Mouse (Mus musculus) brain, embryonic 18.5 days (tissue): Measurements from ENCODE around the gene Slc25a27.

Experiments used
- DNase-seq: peaks from one replicate; pipeline ENCODE4 v3.0.0-alpha.2; 2012; ENCODE audit warnings: low read depth, low spot score

The Slc25a27 gene

GRCm38 (mm10) chr17:43646925-43647324 lies 20.1 kb downstream of the Slc25a27 start:
- DNase-seq, result no peak

- no peak for DNase-seq
Observed at GRCm38 (mm10) chr17:43645136-43645535, 21.9 kb downstream of the Slc25a27 start.

GRCm38 (mm10) chr17:43644375-43644774 lies 22.6 kb downstream of the Slc25a27 start:
- no peak for DNase-seq

GRCm38 (mm10) chr17:43643191-43643590 lies 23.8 kb downstream of the Slc25a27 start:
- DNase-seq, result no peak

- no peak for DNase-seq
Observed at GRCm38 (mm10) chr17:43640825-43641224, 26.2 kb downstream of the Slc25a27 start.

- DNase-seq, result no peak
Observed at GRCm38 (mm10) chr17:43637146-43637545, 29.9 kb downstream of the Slc25a27 start.

GRCm38 (mm10) chr17:43630427-43630760 lies 36.6 kb downstream of the Slc25a27 start:
- DNase-seq, result no peak

DNA sequence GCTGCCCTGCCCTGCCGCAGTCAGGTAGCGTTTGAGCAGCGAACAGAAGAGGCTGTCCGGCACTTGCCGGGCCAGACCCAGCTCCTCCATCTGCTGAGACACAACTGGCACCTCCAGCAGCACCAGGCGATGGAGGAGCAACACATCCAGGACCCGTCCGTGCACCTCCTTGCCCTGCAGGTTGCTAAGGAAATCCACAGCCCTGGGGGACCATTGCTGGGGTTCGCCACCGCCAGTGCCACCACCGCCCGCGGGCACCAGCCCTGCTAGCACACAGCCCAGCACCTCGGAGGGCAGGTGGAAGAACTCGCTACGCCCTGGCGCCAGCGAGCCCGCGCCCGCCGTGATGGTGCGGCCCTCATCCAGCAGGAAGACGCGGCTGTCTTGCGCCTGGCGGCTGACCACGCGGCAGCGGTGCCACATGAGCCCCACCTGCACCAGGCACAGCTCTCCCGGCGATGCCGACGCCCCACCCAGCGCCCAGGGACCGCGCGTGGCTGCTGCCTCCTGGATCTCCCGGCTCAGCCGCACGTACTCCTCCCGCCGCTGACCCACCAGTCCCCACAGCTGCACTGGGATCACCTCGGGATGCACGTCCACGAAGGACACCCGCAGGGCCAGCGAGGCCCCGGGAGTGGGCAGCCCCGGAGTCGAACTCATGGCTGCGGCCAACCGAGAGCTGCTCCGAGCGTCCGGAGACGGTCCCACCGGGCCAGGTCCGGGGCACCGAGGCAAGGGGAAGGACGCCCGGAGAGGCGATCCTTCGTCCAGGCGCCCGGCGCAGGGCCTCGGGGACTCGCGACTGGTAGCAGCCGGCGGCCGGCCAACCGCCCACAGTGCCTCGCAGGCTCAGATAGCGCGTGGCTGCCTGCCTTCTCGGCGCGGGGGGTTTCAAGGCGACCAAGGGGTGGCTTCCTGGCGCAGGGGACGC lies 37.3 kb downstream of the Slc25a27 start, which contains the start of gene Tdrd6:
Gene Tdrd6 (minus strand): TSS at position 804 of the 931 bp plus-strand sequence.
- no peak for DNase-seq

DNA sequence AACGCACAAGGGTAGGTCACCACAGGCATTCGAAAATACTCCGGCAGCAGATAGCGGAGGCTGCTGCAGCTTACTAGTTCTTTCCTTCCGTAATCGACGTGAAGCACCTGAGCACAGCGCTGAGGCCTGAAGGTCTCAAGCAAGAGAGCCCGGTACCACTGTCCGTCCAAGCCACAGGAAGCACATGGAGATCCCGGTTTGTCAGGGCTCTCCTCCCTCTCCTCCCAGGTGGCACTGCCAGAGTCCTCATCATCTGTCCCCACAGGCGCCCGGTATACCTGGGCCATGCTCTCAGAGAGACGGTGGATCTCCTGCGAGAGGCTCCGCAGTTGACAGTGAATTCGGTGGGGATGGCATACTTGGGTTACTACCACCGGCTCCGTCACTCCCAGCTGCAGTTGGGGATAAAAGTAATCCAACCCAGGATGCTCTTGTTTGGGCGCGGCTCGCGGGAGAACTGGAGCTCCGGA lies 38.0 kb downstream of the Slc25a27 start:
- DNase-seq, result no peak

DNA sequence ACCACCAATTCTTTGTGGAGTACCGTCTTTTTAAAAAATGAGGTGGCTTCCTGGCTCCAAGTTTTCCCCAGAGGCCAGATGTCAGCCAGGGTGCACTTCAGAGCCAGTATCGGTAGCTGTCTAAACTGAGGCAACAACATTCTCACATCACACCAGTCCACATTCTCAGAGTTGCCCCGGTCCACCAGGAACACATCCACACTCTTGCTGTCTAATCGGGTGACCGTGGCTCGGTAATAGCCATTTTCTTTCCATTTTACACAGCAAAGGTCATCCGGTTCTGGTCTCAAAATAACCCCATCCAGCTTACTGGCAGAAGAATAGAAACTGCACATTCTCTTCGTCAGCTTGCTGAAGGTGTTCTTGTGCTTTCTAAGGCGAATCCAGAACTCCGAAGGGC lies 38.8 kb downstream of the Slc25a27 start:
- DNase-seq, result no peak

GRCm38 (mm10) chr17:43622076-43622475 lies 44.9 kb downstream of the Slc25a27 start:
- DNase-seq, result no peak

GRCm38 (mm10) chr17:43619156-43619555 lies 47.9 kb downstream of the Slc25a27 start:
- no peak for DNase-seq

- DNase-seq, result no peak
Observed at GRCm38 (mm10) chr17:43612221-43612620, 54.8 kb downstream of the Slc25a27 start.

GRCm38 (mm10) chr17:43611586-43611985 lies 55.4 kb downstream of the Slc25a27 start:
- peak; percentile 62 for DNase-seq

DNA sequence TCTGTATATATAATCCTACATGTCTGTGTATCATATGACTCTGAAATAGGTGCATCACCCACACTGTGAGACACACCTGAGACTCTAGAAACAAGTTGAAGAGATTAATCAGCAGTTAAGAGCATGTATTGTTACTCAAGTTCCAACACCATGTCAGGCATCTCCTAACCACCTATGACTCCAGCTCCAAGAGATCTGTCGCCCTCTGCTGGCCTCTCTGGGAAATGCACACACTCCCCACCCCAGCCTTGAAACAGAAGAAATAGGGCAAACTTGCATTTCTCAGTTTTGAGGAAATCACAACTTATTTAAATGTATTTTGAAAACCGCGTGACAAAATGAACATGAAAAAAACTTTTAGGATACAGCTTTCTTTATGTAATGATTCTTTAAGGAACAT lies 60.3 kb downstream of the Slc25a27 start:
- DNase-seq, result no peak

- no peak for DNase-seq
Observed at GRCm38 (mm10) chr17:43598706-43599105, 68.3 kb downstream of the Slc25a27 start.

DNA sequence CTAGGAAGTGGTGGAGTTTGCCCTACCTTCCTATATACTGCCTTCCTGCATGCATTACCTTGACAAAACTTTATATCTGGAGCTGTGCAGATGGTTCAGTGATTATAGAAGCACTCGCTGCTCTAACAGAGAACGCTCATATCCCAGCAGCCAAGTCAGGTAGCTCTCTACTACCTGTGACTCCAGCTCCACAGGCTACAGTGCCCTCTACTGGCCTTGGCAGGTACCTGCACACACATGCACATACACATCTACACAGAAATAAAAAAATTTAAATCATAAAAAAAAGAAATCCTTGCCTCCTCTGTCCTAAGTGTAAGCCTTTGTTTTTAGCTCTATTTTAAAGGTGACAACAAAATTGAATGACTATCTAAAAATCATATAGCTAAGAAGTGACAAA lies 69.3 kb downstream of the Slc25a27 start:
- DNase-seq, result no peak

- no peak for DNase-seq
Observed at GRCm38 (mm10) chr17:43592296-43593291, 74.4 kb downstream of the Slc25a27 start.
